Comparison of ENCODE assay signal across 8 mouse cellular contexts in the genomic region with DNA sequence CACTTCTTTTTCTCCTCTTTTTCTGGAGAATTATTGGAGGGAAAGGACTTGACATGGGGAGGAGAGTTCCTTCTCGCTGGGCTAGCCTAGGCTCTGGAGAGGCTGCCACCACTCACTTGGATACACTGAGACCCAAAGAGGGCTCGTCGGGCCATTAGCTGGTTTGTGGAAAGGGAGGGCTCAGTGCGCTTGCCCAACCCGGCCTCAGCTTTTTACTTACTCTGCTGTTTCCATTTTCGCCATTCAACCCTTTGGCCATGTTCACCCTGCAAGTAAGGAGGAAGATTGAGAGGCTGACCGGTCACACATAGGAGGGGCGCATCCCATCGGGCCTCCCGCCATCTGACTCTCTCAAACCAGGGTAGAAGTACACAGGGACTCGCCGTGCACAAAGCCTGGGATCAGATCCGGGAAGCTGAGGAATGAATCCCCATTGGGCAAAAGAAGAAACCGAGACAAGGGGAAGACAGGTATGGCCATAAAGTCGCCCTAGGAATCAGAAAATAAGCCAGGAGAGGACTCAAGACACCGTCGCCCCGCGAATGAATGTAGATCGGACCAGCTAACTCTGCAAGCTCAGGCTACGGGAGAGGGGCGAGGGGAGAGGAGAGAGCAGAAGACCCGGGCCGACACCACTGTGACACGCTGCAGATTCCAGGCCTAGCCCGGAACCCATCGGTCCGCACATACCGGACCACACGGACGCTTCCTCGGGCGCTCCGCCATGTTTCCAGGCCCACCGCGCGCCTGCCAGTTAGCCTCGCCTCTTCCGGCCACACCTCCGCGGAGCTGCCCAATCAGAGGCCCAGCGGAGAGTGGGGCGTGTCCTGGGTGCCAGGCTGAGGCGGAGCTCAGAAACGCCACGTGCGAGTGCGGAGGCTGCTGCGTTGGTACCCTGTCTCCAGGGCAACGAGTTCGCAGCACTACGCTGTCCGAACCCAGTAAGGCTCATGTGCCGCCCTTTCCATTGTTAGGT. TPM values are rescaled to one million over a fixed set of nuclear protein-coding genes. Genes with fewer than 3 reads are reported as not detected.
DNase-seq lines count a peak whose midpoint lies in the region; ATAC-seq and TF ChIP-seq lines count a peak whose summit lies in the region.

TSS of gene Spout1 (minus strand) at position 760 of the 976 bp plus-strand sequence.

- TF ChIP-seq CTCF in lung, adult 2 months (IDR thresholded peaks at IDR 0.05; ENCODE audit: insufficient read depth, low read length) = no peak

- H3K9me3 ChIP-seq in ES-E14 (ENCODE audit: control insufficient read depth, insufficient read depth, low read depth, low read length) = no peaks in the 10 kb centered on the region
- no peaks in the 10 kb centered on the region for H3K9me3 ChIP-seq in forebrain, embryonic 15.5 days

- H3K27me3 ChIP-seq in forebrain, embryonic 15.5 days = no peaks in the 10 kb centered on the region

- WGBS in forebrain, embryonic 15.5 days = 3% methylated on average over 54 of the region's 54 CpGs
- 2% methylated on average over 54 of the region's 54 CpGs for WGBS in lung, adult 2 months

- peak within 1 kb of the TSS; percentile 92 for H3K9ac ChIP-seq in ES-E14 (ENCODE audit: insufficient read depth, low read depth, low read length, poor library complexity, severe bottlenecking)
- H3K9ac ChIP-seq in forebrain, embryonic 15.5 days (replicated peaks) = peak within 1 kb of the TSS; percentile 76

- peak within 1 kb of the TSS; percentile 87 for H3K4me2 ChIP-seq in forebrain, embryonic 15.5 days (replicated peaks)

- H3K36me3 ChIP-seq in ES-E14 (ENCODE audit: control insufficient read depth, insufficient read depth, low read length, poor library complexity, severe bottlenecking) = peaks cover 40% of the 10 kb centered on the region
- H3K36me3 ChIP-seq in forebrain, embryonic 15.5 days = peaks cover 35% of the 10 kb centered on the region

- in situ Hi-C loops in ES-E14 (cut with MboI; ENCODE audit: low sequenced_read_pairs in 2 of 2, unreplicated experiment in 2 of 2) = no loop called here

- peak within 1 kb of the TSS; percentile 37; the same call in 1 of the 2 replicates for H3K27ac ChIP-seq in ES-E14 (ENCODE audit: insufficient read depth, low read depth, low read length, poor library complexity, severe bottlenecking)
- 0 out of 2 replicates have a peak within 1 kb of the TSS, but pooled peaks have one; percentile 9 for H3K27ac ChIP-seq in forebrain, embryonic 15.5 days (replicated peaks)

- intact Hi-C loops in heart, postnatal 25 days (cut with DNase I) = loop anchor here (2.0 kb wide), 2 partner anchors 29 to 59 kb away; partner anchors contain the start of gene Lrrc8a

- peak; percentile 94 for DNase-seq in ES-E14 (ENCODE audit: low read depth, low spot score)
- peak; percentile 95 for DNase-seq in cerebellum, adult 11-12 months
- DNase-seq in heart, postnatal 25 days (ENCODE audit: low spot score) = peak; percentile 89
- peak; percentile 94 to 97 for DNase-seq in layer of hippocampus, adult 18-20 months (ENCODE audit: low spot score in 2 of 2)
- peak; percentile 93 for DNase-seq in lung, adult 2 months
- DNase-seq in thymus, adult 18-20 months = peak; percentile 84 to 86

- peak; percentile 100 for ATAC-seq in forebrain, embryonic 15.5 days (replicated peaks)
- peak; percentile 97 for ATAC-seq in neutrophil, adult 5-6 weeks (ENCODE audit: extremely low read depth, insufficient number of reproducible peaks, low FRiP score, poor library complexity, severe bottlenecking)

- peak within 1 kb of the TSS; percentile 84 to 93 for H3K4me3 ChIP-seq in ES-E14 (ENCODE audit: insufficient read depth in 1 of 2, low read depth in 1 of 2, low read length in 2 of 2, poor library complexity in 1 of 2, severe bottlenecking in 1 of 2)
- H3K4me3 ChIP-seq in forebrain, embryonic 15.5 days = peak within 1 kb of the TSS; percentile 76
- H3K4me3 ChIP-seq in lung, adult 2 months (replicated peaks; ENCODE audit: extremely low read depth, low read depth, low read length) = peak within 1 kb of the TSS; percentile 67

- H3K4me1 ChIP-seq in ES-E14 (ENCODE audit: control insufficient read depth in 2 of 2, insufficient read depth in 2 of 2, low read length in 2 of 2, poor library complexity in 1 of 2) = no peaks in the 10 kb centered on the region; a peak in 1 of 4 replicates
- peaks cover 15% of the 10 kb centered on the region for H3K4me1 ChIP-seq in forebrain, embryonic 15.5 days
- H3K4me1 ChIP-seq in lung, adult 2 months (ENCODE audit: control insufficient read depth, insufficient read depth, low read length) = peaks cover 6% of the 10 kb centered on the region

- peak; percentile 68; the same call in 1 of the 2 replicates for TF ChIP-seq POLR2A in lung, adult 2 months (IDR thresholded peaks at IDR 0.05; ENCODE audit: borderline replicate concordance, extremely low read depth, low read depth, low read length)

TF ChIP-seq in ES-E14, 5 proteins besides CTCF, POLR2A, EP300 and RAD21:
- TF ChIP-seq ZC3H11A (IDR thresholded peaks at IDR 0.05; ENCODE audit: borderline replicate concordance, low read depth, low read length) (no peak; the same call in 1 of the 2 replicates), CHD2 (IDR thresholded peaks at IDR 0.05; ENCODE audit: low read depth, low read length) (peak; percentile 55; the same call in 1 of the 2 replicates), HCFC1 (IDR thresholded peaks at IDR 0.05; ENCODE audit: borderline replicate concordance, insufficient read depth, low read length) (peak; percentile 87)

RNA-seq across cellular contexts. Expression of gene Spout1, which starts in this region (rescaled TPM):
- total RNA-seq in ES-E14 (2012; rRNA removed) = 46.5 and 66.9 TPM in 2 replicates
- 62.4 and 63.3 TPM in 2 replicates for polyA plus RNA-seq in forebrain, embryonic 15.5 days (2015; fragmentation: Nextera tagmentation; extraction: Ambion mirVana)
- total RNA-seq in heart, postnatal 25 days (2021) = 1 to 10 TPM; 4.5 to 6.1 TPM
- 10 to 100 TPM; 34.2 to 34.6 TPM for total RNA-seq in layer of hippocampus, adult 18-20 months (2021)
- 18.3 and 18.8 TPM in 2 replicates for polyA plus RNA-seq in lung, adult 2 months (2012; rRNA removed)
- total RNA-seq in neutrophil, adult 5-6 weeks (2017) = 8.3 and 15.7 TPM in 2 replicates

Comparison
In these comparisons a context has a peak if more than half of its experiments do, and no peak if none do; other contexts are left out.
1. Peak in every context shown above with its lines: DNase-seq, ATAC-seq, H3K4me3 ChIP-seq and H3K27ac ChIP-seq.